Mouse (Mus musculus): ENCODE results near the gene Man1b1.
A peak's percentile ranks its signal among the peaks of the same experiment; 100 is the strongest.

Man1b1 gene

DNA sequence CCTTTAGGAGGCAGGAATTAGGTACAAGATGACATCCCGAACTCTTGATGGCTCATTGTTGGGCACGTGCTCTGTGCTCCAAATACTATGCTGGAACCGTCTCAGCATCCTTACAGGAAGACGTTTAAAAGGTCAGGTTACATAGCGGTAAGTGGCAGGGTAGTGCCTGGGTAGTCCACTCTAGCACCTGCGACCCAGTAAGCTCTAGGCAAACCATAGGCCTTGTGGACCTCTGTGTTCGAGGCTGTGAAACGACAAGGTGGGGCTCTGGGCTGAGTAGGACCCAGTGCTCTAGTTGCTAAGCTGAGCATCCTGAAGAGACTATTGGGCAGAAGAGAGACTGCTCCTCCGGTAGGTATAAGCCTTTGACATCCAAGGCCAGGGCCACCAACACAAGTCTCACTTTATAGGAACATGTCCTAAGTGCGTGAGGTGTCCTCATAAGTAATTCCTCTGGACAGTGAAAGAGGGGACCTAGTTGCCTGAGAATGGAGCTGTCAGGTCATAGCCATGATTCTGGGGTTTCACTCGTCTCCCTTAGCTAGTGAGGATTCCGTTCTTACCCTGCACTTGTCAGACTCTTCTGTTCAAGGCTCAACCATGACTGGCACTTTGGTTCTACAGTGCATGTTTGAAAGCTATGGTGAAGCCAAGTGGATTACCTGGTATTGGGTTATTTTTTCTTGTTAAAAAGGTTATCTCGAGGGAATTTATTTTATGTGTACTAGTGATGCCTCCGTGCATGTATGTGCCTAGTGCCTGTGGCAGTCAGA is 26.4 kb upstream of the Man1b1 start:
- DNase-seq (ENCODE audit: low read depth): no peak

DNA sequence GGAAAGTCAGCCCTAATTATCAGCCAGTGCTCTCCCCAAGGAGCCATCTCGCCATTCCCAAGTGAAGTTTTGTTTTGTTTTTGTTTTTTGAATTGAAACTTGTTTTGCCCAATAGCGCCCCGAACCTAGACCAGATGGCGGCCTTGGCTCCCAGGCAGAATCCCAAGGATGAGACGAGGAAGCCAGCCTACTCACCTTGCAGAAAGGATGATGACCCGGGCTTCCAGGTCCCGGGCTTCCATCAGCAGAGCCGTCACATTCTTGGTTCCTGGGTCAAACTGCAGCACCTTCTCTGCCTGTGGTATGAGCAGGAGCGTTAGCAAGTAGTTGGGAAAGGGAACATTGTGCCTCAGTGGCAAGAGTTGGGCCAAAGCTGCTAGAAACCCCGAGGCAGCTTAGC is 22.0 kb upstream of the Man1b1 start:
- DNase-seq (ENCODE audit: low read depth): no peak

DNA sequence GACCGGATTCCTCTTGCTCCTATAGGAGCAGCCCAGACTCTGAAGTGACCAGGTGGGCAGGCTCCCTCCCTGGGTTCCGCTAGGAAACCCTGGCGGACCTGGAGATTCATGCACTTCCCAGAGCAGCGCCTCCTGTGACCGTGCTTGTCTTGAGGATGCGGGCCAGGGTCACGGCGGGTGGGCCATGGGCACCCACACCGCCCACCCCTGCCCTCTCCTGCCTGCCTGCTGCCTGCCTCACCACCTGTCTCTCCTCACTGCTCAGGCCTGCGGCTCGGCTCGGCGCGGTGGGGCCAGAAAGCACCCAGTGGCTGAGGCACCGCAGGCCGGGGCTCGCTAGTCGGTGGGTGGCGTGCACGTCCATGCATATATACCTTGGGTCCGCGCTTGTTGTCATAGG is 21.2 kb upstream of the Man1b1 start:
- DNase-seq (ENCODE audit: low read depth): no peak

DNA sequence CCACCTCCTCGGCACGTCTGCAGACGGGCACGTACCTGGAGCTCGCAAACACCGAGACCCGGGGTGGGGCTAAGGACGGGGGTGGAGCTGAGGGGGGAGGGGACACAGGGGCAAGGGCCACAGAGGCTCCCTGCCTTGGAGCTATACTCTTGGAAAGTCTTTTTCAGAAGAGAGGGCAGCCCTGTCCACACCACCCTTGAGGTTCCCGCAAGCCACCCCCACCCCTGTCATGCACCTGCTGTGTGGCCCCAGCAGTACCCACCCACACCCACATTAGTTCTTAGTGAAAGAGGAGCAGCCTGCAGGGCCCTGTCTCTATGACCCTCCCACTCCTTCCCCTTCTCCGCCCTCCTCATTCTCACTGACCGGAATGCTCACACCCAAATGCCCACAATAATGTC is 20.6 kb upstream of the Man1b1 start:
- DNase-seq (ENCODE audit: low read depth): no peak

DNA sequence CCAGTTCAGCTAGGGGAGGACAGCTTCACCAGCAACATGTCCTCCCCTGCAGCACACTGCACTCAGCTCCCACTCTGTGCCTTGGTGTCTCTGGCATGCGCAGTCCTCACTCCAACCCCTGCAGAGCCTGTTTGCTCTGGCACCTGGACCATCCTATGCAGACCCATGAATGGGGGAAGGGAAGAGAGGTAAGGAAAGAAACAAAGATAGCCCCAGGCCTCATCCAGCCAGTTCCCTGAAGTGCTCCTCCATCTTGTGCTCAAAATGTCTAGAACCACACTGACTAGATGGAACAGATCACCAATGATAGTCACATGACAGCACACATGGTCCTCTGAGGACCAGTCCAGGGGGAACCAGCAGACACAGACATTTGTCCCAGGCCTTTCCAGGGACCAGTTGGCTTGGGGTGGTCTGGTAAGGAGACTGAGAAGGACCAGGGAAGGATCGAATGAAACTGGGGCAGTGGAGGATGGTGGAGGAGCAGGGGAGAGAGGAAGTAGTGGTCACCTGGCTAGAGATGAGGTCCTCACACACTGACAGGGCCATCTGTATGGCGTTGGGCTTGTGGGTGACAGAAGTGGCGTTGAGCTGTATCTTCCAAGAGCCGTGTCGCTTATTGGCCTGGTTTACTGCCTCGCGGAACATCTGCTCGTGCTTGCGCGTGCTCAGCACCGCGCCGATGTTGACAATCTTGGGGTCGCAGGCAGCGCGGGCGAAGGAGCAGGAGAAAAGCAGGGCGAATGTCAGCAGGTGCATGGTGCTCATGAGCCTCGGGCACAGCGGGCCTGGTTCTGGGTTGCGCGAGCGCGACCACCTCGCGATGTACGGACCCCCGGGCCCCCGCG is 13.8 kb upstream of the Man1b1 start:
- DNase-seq (ENCODE audit: low read depth): no peak

DNA sequence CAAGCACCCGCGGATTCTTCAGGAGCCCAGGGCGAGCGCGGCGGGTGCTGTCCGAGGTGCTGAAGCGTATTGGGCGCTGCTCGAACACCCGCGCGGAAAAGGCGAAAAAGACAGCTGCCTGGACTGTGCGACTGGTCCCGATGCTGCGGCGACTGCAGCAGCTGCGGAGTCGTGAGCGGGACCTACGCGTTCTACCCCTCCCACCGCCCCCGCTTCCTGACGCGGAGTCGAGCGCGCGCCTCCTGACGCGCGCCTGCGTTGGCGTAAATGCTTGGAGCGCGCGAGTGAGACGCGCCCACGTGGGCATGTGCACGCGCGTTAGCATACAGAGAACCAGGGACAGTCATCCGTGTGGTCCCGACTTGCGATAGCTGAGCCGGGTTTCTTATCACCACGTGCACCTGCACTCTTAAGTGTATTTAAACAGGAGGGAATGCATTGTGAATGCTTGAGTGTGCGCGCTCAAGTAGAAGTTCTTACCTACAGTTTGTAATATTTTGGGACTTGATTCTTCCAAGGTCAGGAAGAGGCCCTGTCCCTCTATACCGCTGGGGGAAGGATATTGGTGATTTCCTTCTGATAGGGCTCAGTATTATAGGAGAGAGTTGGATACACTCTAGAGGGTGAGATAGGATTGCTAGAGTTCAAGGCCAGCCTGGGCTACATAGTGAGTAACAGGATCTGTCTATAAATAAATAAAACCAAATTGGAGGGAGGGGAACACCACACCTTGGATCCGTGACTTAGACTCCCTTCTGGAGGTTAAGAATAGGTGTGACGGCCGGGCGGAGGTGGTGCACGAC is 13.0 kb upstream of the Man1b1 start, which contains the start of gene Grin1:
Gene Grin1, minus strand, starts transcription at position 217 of the 803 bp plus-strand sequence.
- DNase-seq (ENCODE audit: low read depth): no peak

DNA sequence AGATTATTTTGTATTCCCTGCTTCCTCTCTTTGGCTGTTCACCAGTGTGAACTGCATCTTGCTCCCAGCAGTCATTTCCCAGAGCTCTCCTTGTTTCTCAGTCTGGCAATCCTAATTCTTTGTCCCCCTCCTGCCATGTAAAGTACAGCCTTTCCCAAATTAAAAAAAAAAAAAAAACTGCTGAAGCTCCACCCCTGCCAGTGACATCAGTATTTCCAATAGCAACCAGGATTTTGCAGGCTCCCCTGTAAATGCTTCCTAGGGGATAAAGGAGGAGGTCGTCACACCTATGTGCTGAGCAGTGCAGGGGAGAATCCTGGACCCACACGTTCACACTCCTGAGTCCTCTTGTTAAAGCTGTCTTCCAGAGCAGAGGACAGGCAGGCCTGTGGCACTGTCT is 12.1 kb upstream of the Man1b1 start:
- DNase-seq (ENCODE audit: low read depth): no peak

DNA sequence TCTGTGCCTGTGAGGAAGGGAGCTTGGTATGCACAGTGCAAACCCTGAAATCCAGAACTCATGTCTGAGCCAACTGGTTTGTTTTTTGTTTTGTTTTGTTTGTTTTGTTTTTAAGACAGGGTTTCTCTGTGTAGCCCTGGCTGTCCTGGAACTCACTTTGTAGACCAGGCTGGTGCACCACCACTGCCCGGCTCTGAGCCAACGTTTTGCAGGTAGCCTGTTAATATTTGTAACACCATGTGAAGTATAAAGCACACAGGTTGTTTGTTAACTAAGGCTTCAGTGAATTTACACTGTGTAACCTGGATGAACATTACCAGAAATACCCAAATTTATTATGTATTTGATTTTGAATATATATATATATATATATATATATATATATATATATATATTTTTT is 6.1 kb upstream of the Man1b1 start:
- no peak for DNase-seq (ENCODE audit: low read depth)

DNA sequence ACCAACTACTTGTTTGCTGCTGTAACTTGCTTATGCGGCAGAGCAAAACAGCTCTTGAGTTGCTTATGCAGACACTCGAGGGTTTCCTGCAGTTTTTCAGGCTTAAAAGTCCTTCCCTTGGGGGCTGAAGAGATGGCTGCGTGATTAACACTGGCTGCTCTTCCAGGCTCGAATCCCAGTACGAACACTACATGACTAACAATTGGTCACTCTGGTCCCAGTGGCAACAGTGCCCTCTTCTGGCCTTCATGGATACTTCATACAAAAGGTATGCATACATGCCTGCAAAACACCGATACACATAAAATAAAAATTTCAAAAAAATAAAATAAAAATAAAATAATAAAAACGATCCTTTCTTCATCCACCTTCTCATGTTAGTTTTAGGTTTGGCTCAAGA is 3.7 kb upstream of the Man1b1 start:
- peak; percentile 79 for DNase-seq (ENCODE audit: low read depth)

DNA sequence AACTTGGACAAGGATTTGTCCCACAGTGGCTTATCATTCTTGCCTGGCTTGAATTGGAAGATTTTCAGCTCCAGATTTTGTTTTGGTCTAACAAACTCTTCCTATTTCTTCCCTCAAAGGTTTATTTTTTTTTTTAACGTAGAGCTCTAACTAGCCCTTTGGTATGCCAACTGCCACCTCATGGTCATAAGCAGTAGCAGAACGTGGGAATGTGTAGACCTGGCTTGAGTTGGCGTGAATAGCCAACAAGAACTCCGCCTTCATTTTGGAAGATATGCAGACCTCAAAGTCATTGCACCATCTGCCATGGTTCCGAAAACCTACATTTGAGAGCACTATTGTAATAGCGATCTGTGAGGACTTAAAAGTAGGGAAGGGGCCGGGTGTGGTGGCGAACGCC is 668 bp upstream of the Man1b1 start:
- peak; percentile 76 for DNase-seq (ENCODE audit: low read depth)

DNA sequence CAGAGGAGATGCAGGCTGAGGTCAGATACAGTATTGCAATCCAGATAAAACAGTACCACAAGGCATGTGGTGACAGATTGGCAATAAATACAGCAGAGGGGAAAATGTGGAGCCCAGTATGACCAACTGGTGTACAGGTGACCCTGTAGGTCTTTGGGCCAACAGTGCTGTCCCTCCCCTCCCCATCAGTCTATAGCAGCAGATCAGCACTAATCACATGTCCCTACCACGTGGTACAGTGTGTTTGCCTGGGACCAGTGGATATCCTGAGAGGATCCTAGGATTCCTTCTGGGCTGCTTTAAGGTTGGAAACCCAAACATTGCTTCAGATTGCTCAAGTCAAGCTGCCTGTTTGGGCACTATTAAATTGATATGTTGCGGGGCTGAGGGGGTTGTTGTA is 1.4 kb downstream of the Man1b1 start:
- no peak for DNase-seq (ENCODE audit: low read depth)

DNA sequence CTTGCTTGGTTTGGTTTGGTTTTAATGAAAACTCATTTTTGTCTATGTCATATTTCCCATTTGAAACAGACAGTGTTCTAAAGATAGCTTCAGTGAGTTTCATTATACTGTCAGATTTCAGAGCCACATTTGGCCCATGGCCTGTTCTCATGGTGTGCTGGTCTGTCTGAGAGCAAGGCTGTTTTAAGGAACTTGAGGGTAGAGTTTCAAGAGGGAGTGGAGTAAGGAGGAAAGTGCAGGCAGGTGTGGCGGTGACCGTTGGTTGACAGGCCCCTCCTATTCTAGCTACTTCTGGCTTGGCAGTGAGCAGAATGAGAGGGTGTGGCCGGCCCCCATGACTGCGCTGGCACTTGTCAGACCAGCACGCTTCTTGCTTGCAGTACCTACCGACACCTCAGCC is 6.2 kb downstream of the Man1b1 start:
- DNase-seq (ENCODE audit: low read depth): no peak

DNA sequence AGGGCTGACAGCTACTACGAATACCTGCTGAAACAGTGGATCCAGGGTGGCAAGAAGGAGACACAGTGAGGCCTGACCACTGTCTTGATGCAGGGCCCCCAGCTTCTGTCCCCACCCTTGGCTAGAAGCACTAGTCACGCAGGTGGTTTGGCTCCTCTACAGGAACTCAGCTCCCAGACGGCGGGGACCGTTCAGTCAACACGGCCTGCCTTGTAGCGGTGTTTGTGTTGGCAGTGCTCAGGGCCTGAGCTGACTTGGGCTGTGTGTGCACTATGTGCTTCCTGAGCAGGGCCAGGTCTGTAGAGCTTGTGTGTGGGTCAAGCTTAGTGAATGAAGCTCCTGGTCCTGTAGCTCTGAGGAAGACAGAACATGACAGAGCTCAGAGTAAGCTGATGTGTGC is 16.0 kb downstream of the Man1b1 start:
- no peak for DNase-seq (ENCODE audit: low read depth)

DNA sequence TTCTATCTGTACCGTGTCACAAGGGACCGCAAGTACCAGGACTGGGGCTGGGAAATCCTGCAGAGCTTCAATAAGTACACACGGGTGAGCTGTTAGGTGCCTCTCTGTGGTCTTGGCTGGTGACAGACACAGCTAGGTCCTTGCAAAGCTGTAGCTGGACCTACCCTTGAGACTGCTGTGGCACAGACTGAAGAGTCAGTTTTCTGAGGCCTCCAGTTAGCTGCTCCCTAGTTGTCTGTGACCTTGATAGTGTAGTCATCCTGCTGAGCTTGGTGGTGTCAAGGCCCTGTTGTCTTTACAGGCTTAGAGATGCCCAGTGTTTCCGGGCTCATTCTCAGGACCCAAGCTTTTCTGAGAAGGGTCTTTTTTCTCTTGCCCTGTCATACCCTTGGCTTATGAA is 17.4 kb downstream of the Man1b1 start:
- DNase-seq (ENCODE audit: low read depth): no peak

DNA sequence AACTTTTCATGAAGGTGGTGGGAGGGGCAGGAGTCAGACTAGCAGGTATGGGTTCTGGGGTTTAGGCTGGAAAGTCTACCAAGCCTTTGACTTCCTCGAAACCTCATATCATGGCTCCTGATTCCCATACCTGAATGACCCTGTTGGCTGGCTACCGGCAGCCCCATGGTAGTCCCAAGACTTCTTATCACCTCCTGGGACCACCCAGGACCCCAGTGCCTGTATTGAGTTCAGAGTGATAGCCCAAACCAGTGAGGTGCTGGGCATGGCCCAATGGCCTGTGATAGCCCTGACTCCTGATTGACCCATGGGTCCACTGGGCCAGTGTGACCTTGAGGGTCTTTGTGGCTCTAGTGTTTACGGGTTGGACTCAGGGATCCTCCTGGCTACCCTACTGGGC is 18.6 kb downstream of the Man1b1 start:
- DNase-seq (ENCODE audit: low read depth): no peak

DNA sequence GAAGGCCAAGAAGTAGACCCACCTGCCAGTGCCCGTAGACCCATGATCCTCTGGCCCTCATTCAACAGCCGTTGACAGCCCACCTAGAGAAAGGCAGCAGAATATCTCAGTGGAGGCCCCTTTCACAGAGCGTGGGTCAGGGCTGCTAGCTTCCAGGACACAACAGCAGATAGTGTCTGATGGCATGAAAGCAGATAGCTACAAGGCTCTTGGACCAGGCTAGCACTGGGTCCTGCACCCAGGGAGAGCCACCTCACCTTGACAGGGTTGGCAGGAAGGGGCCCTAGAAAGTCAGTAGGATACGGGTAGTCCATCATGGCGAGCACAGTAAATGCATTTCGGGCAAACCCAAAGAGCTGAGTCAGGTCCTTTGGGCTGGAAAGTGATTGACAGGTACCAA is 22.1 kb downstream of the Man1b1 start:
- no peak for DNase-seq (ENCODE audit: low read depth)

DNA sequence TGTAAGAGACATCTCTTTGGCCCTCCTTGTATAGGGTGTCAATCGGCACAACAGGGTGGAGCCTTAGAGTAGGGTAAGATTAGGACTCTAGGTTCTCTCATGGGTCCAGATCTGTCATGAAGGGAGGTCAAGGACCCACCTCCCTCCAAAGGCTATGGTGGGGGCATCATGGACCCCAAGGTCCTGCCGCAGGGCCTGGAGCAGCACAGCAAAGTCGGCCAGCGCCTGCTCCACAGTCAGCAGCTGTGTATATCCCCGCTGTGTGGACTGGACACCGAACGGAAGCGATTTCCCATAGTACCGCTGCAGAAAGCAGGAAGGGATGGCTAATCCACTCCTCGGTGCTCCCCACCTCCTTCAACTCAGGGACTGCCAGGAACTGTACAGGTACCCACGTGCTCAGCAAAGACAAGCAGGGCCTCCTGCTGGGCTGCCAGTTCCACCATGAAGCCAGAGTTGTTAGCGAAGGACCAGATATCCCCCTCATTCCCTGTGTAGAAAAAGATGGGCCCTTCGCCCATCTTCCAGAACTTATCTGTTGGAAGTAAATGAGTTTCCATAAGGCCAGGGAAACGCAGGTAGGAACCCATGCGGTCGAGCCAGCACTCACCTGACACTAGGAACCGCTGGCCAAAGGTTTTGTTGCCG is 23.4 kb downstream of the Man1b1 start:
- no peak for DNase-seq (ENCODE audit: low read depth)

DNA sequence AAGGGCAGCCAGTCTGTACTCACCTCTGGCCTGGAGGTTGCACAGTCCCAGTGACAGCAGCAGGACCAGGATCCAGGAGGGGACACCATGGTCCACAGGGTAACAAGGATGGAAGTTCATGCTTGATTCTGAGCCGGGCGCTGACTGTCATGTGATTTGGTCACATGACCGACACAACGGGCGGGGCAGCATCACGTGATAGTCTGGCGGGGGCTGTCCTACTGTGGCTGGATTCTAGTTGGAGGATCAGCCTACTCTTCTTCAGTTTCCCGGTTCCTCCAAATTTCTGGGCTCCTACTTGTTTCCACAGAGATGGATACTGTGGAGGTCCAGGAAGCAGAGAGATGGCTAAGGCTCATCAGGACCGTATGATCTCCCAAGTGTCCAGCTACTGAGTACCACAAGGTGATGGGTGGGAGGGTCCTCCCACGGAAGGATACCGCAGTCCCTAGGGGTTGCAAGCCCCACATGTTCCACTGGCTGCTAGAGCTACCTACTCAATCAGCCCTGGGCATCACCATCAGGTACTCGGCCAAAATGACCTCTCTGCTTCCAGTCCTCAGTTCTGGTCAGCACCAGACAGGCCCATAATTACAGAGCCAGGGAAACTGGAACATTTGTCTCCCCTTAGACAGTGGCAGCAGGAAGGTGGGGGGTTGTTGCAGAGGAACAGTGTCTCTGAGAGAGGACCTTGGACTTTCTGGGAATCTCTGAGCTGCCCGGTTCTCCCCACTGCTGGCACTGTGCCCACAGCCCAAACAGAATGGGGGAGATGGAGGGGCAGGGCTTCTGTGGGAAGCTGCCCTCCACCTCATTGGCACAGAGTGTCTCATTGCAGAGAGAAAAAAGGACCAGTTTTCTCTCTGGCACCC is 24.3 kb downstream of the Man1b1 start, which contains the start of gene Dpp7:
Gene Dpp7, minus strand, starts transcription at position 152 of the 872 bp plus-strand sequence.
- peak; percentile 86 for DNase-seq (ENCODE audit: low read depth)

DNA sequence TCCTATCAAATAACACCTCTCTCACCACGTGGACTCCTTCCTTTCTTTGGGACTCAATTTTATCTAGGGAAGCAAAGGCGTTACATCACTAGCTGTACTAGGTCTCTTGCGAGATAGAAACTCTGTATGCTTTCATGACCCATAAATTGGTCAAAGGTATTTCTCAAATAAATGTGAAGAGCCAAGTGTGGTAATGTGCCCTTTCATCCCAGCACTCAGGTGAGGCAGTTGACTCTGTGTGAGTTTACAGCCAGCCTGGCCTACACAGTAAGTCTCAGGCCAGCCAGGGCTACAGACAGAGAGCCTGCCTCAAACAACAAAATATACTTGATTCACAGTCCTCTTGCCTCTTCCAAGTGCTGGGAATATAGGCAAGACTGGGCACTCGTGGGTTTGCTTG is 27.7 kb downstream of the Man1b1 start:
- no peak for DNase-seq (ENCODE audit: low read depth)

DNA sequence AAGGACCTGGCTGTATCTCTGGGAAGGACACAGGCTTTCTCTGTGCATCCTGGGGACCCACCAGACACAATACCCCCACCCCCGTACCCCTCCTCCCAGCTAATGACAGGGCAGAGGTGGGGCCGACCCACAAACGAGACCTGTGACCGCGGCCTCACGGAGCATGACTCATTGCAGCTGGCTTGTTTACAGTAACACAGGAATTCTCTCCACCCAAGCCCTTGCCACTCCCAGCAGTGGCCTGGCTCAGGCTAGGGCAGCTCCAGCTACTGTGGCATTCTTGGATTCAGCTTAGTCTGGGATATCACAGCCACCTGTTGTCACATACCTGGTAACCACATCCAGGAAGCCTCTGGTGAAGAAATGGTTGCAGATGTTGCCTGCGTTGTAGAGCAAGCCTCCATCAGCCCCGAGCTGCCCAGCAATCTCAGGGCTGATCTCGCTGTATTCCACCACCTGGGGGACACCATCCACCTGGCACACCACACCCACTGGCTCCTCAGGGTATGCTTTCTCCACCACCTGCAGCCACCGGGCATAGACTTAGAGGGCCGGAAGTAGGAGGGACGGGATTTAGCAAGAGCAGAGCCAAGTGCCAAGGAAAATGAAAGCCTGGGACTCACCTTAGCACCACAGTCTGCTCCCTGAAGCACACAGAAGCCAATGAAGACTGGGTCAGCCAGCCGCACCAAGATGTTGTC is 31.5 kb downstream of the Man1b1 start:
- DNase-seq (ENCODE audit: low read depth): peak; percentile 24

Data from 416B (cell line).